Mouse (Mus musculus) E14TG2a.4 (cell line): ENCODE data around the gene Prpsap1.
"Not testable (repeated sequence)": the region's sequence is repeated elsewhere in the genome, so short reads cannot be mapped to it uniquely, and the experiment has no call there.

Source experiments
- H3K27me3 ChIP-seq: 2 replicates; pipeline ENCODE4 v1.6.1; 2014; ENCODE audit warnings: low read length, control low read depth; ENCODE audit not compliant: insufficient read depth
- H3K36me3 ChIP-seq: 2 replicates; pipeline ENCODE4 v1.6.1; 2014; ENCODE audit warnings: low read length, control low read depth; ENCODE audit not compliant: insufficient read depth
- H3K4me1 ChIP-seq: replicated peaks from 2 replicates; pipeline ENCODE4 v1.6.1; 2014; ENCODE audit warnings: low read depth, low read length, control low read depth
- H3K4me3 ChIP-seq: replicated peaks from 2 replicates; pipeline ENCODE4 v1.5.1; 2014; ENCODE audit warnings: mild to moderate bottlenecking, low read length
- H3K9me3 ChIP-seq: 2 replicates; pipeline ENCODE4 v1.6.1; 2014; ENCODE audit warnings: low read length, control low read depth
- CTCF ChIP-seq: conservative IDR thresholded peaks from 2 replicates; pipeline ENCODE4 v1.5.1; 2014; ENCODE audit warnings: low read length
- NANOG ChIP-seq: IDR thresholded peaks from 2 replicates; pipeline ENCODE4 v1.6.1; 2014; ENCODE audit warnings: borderline replicate concordance, low read length, mixed read lengths
- POU5F1 ChIP-seq: IDR thresholded peaks from 2 replicates; pipeline ENCODE4 v1.6.1; 2014; ENCODE audit warnings: low read length, borderline replicate concordance

Prpsap1 gene

GRCm38 (mm10) chr11:116426852-116427575 lies 67.0 kb downstream of the Prpsap1 start:
- Histone ChIP-seq H3K4me1 (peaks cover 96% of the 10 kb centered on the region), H3K36me3 (no peaks in the 10 kb centered on the region), H3K4me3 (no peak overlapping the region), H3K27me3 (no peaks in the 10 kb centered on the region), H3K9me3 (no peaks in the 10 kb centered on the region)
- no peak for TF ChIP-seq POU5F1
- TF ChIP-seq CTCF = no peak

DNA sequence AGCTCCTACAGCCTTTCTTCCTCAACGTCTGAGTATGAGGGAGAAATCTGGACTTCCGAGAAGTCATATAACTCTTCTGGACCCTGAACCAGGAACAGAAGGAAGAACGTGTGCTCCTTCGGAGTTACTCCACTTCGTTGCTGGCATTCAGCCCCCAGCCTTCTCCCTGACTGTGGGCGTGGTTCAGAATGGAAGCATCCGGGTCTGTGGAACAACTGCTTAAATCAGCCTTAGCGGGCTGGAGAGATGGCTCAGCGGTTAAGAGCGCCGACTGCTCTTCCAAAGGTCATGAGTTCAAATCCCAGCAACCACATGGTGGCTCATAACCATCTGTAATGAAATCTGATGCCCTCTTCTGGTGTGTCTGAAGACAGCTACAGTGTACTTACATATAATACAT lies 67.7 kb downstream of the Prpsap1 start:
- not testable (repeated sequence) for H3K27me3 ChIP-seq, H3K9me3 ChIP-seq, H3K4me3 ChIP-seq, H3K36me3 ChIP-seq
- H3K4me1 ChIP-seq = peaks cover 95% of the 10 kb centered on the region

- TF ChIP-seq CTCF (no peak), NANOG (no peak), POU5F1 (no peak)
These were observed 69.2 kb downstream of the Prpsap1 start for GRCm38 (mm10) chr11:116424621-116425407.

DNA sequence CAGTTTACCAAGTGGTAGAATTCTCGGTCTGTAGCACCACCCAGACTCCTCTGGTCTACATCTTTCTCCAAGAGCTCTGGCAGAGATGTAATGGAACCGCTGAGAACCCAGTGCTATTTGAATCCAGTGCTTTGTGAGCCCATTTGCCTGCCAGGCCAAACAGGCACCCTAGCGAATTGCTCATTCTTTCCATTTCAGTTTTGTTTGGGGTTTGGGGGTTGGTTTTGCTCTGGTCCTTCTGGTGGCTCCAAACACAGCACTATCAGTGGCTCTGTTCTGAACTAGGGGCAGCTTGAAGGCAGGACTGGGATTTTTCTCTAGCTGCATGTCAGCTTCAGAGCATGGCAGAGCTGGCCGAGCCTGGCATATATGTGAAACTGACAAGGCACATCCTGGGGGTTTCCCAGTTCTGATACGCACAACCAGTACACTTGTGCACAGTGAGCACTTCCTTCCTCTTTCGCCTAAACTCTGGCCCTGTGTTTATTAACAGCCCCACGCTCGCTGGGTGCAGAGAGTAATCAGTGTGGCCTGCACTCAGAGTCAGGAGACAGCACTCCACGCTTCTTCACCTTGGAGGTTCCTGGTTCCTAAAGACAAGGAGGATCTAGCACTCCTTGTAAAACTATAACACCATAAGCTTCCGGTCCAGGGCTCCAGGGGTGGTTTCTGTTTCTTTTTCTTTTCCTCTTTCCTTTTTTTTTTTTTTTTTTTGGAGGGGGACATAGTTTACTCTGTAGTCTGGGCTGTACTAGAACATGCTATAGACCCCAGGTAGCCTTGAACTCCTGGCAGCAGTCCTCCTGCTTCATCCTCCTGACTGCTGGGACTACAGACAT lies 70.0 kb downstream of the Prpsap1 start:
- peaks cover 87% of the 10 kb centered on the region for H3K4me1 ChIP-seq
- no peak for TF ChIP-seq POU5F1
- TF ChIP-seq CTCF = no peak
- no peak for TF ChIP-seq NANOG
- no peaks in the 10 kb centered on the region for H3K9me3 ChIP-seq
- no peak overlapping the region for H3K4me3 ChIP-seq
- H3K36me3 ChIP-seq = no peaks in the 10 kb centered on the region
- no peaks in the 10 kb centered on the region for H3K27me3 ChIP-seq

More at GRCm38 (mm10) chr11:116424621-116425407, 69.2 kb downstream of the Prpsap1 start:
- no peaks in the 10 kb centered on the region for H3K9me3 ChIP-seq
- H3K36me3 ChIP-seq = no peaks in the 10 kb centered on the region
- H3K4me1 ChIP-seq = peaks cover 94% of the 10 kb centered on the region
- no peaks in the 10 kb centered on the region for H3K27me3 ChIP-seq
- 0 out of 2 replicates have a peak overlapping the region, but pooled peaks have one; percentile 7 for H3K4me3 ChIP-seq

DNA sequence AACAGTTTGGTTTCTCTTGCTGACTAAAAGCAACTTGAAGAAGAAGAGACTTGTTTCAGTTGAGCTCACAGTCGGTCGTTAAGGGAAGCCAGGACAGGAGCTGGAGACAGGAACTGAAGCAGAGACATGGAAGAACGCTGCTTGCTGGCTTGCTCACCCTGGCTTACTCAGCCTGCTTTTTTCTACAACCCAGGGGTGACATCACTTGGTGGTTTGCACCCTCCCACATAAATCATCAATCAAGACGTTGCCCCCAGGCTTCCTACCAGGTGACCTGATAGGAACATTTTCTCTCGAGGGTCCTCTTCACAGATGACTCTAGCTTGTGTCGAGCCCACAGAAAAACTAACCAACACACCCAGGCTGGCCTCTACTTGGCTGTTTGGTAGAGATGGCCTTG lies 70.8 kb downstream of the Prpsap1 start:
- no peaks in the 10 kb centered on the region for H3K36me3 ChIP-seq
- H3K9me3 ChIP-seq = no peaks in the 10 kb centered on the region
- peaks cover 87% of the 10 kb centered on the region for H3K4me1 ChIP-seq
- H3K4me3 ChIP-seq = no peak overlapping the region
- no peak for TF ChIP-seq NANOG
- no peak for TF ChIP-seq POU5F1
- no peak for TF ChIP-seq CTCF
- no peaks in the 10 kb centered on the region for H3K27me3 ChIP-seq

DNA sequence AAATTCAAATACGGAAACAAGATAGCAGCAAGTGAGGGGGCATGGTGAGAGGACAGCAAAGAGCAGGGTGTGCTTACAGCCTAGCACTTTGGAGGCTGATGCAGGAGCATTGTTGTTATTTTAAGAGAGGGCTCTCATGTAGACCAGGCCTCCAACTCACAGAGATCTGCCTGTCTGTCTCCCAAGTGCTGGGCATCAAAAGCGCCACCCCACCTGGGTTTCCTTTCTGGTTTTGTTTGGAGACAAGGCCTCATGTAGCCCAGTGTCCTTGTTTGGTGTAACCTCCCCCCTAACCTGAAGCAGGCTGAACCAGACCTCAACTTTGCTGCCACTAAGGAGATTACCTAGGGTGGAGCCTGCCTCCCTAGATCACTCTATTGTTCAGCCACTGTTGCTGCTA lies 71.4 kb downstream of the Prpsap1 start:
- no peaks in the 10 kb centered on the region for H3K36me3 ChIP-seq
- H3K4me3 ChIP-seq = no peak overlapping the region
- H3K9me3 ChIP-seq = no peaks in the 10 kb centered on the region
- H3K27me3 ChIP-seq = no peaks in the 10 kb centered on the region
- TF ChIP-seq NANOG = no peak
- TF ChIP-seq CTCF = no peak
- TF ChIP-seq POU5F1 = no peak
- H3K4me1 ChIP-seq = peaks cover 83% of the 10 kb centered on the region

GRCm38 (mm10) chr11:116421102-116421501 lies 72.9 kb downstream of the Prpsap1 start:
- peaks cover 71% of the 10 kb centered on the region for H3K4me1 ChIP-seq
- TF ChIP-seq POU5F1 = no peak
- no peak for TF ChIP-seq CTCF
- TF ChIP-seq NANOG = no peak
- no peak overlapping the region for H3K4me3 ChIP-seq
- H3K9me3 ChIP-seq = no peaks in the 10 kb centered on the region
- H3K27me3 ChIP-seq = no peaks in the 10 kb centered on the region
- H3K36me3 ChIP-seq = no peaks in the 10 kb centered on the region
